Mouse (Mus musculus) embryo, embryonic 10.5 days (tissue): ENCODE measurements at regions not wholly inside any gene's neighbourhood (a gene's known extent, or its start where the extent isn't known, plus 50 kb on each side); places are given as distances from the start of the nearest gene placed in this dataset.
"Not testable (repeated sequence)": the region's sequence is repeated elsewhere in the genome, so short reads cannot be mapped to it uniquely, and the experiment has no call there.

Source experiments
- DNase-seq: peaks from one replicate; pipeline ENCODE4 v3.0.0-alpha.2; 2015; ENCODE audit warnings: low spot score

GRCm38 (mm10) chr8:96586129-96586528, 697.8 kb upstream of the Got2 start:
- DNase-seq: no peak

DNA sequence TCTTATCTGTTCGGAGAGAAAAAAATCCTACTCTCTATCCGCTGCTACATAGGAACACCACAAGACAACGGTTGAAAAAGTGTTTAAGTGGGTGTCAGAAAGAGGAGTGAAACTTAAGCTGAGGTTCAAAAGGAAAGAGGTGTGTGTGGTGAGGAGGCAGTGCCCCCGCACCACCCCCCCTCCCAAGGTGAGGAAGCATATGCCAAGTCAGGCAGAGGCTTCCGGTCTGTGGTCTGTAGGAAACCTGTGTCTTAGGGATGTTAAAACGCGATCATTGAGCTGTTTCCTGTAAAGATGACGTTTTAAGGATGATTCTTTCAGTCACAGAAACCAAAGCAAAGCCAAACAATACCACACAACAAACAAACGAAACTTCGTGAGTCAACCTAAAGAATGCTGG, 664.2 kb upstream of the Got2 start:
- DNase-seq: no peak

DNA sequence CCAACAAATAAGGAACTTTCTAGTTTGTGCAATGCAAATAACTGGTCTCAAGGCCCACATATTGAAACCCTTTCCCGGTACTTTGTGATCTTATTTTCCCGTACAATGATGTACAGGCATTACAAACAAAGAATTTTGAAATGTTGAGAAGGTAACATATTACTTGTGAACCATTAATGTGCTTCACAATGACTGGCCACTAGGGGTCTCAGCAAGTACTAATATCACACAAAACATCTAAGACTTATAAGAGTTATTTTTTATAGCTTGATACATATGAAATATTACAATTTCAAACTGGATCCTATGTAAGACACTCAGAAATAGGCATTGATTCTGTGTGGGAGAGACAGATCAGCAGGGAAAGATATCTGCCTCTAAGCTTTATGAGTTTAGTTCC, 662.1 kb upstream of the Got2 start:
- peak; percentile 19 for DNase-seq

GRCm38 (mm10) chr8:96548663-96549062, 660.3 kb upstream of the Got2 start:
- peak; percentile 3 for DNase-seq

GRCm38 (mm10) chr8:96548187-96548586, 659.8 kb upstream of the Got2 start:
- DNase-seq: peak; percentile 2

DNA sequence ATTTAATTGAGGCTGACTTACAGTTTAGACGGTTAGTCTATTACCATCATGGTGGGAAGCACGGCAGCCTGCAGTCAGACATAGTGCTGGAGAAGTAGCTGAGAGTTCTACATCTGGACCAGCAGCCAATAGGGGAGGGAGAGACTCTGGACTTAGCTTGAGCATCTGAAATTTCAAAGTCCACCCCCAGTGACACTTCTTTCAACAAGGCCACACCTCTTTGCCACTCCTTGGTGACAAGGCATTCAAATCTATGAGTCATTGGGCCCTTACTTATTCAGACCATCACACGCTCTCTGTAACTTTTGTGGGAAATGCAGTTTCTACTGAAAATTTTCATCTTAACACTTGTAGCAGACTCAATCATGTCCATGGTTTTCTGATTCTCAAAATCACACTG, 653.9 kb upstream of the Got2 start:
- no peak for DNase-seq

DNA sequence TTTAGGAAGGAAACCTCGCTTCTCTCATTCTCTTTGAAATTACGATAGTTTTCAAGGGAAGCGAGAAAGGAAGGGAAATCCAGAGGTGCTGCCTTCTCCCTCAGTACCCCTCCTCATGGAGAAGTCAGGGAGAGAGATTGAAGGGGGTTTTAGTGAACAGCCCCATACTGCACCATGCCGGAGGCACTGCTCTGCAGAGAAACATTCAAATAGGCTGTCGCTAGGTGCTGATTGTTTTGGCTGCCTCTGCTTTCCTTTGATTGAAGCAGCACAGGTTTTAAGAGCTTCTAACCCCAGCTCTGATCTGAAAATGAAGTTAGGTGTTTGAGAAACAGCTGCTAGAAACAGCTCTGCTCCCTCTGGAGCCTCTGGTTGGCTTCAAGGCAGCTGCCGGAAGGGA, 610.5 kb upstream of the Got2 start:
- no peak for DNase-seq

- DNase-seq: no peak
Observed at GRCm38 (mm10) chr8:96495406-96495805, 607.1 kb upstream of the Got2 start.

DNA sequence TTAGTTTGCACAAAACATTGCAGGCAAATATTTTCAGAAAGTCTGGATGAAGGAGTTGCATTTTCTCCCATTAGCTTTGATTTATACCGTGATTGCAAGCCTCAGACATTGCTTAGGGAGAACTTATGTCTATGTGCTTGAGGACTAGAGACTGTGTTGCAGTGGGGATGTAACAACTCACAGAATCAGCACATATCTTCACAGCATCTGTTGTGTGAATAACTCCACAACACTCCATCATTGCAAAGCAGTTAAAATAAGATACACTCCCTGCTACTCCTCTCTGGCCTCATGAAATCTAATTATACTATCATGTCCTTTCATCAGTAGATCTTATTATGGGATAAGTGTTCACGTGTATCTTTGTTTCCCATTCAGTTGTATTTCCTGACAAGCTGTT, 601.5 kb upstream of the Got2 start:
- DNase-seq: no peak

GRCm38 (mm10) chr8:96488741-96489453, 600.5 kb upstream of the Got2 start:
- peak; percentile 37 for DNase-seq

DNA sequence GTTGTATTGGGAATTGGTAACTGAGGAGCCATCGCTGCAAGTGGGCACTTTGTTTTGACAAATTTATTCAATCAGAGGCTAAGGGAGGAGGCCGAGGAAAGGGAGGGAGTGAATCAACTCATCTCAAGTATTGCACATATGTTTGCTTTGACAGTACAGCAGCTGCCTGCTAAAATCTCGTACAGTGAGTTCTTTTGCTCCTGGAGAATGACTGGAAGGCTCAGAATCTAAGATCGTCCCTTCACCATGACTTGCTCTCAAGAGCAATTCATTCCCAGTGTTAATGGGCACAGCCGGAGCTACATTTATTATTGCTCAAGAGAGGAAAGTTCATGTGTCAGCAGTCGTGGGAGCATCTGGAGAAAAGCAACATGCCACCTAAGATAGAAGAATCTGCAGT, 567.6 kb upstream of the Got2 start:
- peak; percentile 5 for DNase-seq

DNA sequence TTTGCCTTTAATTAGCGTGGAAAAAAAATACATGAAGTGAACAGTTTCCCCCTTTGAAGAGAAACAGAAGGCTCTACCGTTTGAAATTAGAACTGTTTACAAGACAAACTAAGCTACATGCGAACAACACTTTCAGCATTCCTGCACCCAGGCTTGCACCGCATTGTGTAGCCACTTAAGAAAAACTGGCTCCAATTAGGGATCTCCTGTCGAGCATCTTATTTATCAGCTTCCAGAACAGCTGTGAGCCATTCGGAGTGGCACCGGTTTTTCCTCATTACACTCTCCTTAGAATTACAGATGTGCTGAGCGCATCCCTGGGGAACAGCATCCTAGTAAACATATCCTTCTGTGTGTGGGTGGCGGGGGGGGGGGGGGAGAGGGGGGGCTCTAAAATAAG, 567.0 kb upstream of the Got2 start:
- DNase-seq: peak; percentile 35

DNA sequence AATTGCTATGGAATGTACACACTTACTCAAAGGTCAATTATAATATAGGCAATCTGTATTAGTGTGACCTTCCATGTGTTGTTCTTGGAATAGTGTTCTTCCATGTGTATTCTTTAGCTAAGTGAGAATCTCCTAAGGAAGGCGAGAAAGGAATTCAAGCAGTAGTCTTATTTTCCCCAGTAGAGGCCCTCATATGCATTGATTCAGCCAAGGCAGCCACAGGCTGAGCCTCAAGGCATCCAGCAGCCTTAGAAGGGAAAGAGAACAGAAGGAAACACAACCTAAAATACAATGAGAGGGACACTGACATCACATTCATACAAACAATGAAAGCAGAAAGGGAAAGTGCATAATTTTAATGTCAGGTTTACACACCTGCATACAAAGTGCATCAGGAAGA, 541.4 kb upstream of the Got2 start:
- DNase-seq: peak; percentile 13

- peak; percentile 28 for DNase-seq
Observed at GRCm38 (mm10) chr8:96426900-96427299, 538.6 kb upstream of the Got2 start.

DNA sequence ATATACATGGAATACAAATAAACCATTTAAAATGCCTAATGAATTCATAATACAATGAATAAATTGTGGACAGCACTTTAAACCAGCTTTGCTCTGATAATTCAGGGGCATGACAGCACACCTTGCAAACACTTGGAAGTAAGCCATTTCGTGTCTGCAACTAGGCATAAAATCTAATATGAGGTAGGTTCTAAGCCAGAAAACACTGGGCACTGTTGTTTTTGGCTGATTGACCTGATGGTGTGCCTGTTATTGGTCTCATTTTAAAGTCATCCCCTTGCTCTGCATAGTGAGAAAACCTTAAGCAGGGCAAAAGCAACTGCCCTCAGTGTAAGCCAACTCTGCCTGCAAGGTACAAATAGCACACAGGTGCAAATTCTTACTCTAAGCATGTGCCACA, 521.3 kb upstream of the Got2 start:
- no peak for DNase-seq

GRCm38 (mm10) chr8:96404549-96405145, 516.3 kb upstream of the Got2 start:
- DNase-seq: no peak

- no peak for DNase-seq
Observed at GRCm38 (mm10) chr8:96403669-96404068, 515.3 kb upstream of the Got2 start.

- DNase-seq: not testable (repeated sequence)
Observed at GRCm38 (mm10) chr8:96399381-96399780, 511.0 kb upstream of the Got2 start.

- no peak for DNase-seq
Observed at GRCm38 (mm10) chr8:96393024-96393423, 504.7 kb upstream of the Got2 start.

- no peak for DNase-seq
Observed at GRCm38 (mm10) chr8:96389251-96389650, 500.9 kb upstream of the Got2 start.

DNA sequence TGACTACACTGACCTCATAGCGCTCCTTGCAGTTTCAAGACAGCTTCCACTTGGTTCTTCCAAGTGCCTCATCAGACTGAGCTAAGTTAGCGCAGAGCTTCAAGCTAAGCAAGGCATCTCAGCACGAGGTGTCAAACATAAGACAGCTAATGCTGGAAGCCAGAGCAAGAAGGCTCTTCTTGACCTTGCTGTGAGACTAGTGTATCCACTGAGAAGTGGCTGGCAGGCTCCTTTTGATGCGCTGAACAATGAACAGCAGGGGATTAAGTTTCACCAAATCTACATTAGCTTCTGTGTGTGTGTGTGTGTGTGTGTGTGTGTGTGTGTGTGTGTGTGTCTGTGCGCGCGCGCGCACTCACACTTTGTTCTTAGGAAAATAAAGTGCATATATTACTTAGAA, 482.2 kb upstream of the Got2 start:
- no peak for DNase-seq

GRCm38 (mm10) chr8:96362853-96363445, 474.6 kb upstream of the Got2 start:
- peak; percentile 66 for DNase-seq

- no peak for DNase-seq
Observed at GRCm38 (mm10) chr8:96350531-96351069, 462.3 kb upstream of the Got2 start.
